Mouse (Mus musculus) ES-Bruce4 (cell line): ENCODE data around the gene Krtap4-2.

Experiments
- CTCF ChIP-seq: IDR thresholded peaks from one replicate; pipeline ENCODE4 v1.8.1; 2011; ENCODE audit warnings: low read depth, low read length
- EP300 ChIP-seq: IDR thresholded peaks from 2 replicates; pipeline ENCODE4 v1.6.1; 2011; ENCODE audit warnings: low read depth, low read length; ENCODE audit not compliant: insufficient read depth
- POLR2A ChIP-seq: IDR thresholded peaks from one replicate; pipeline ENCODE4 v1.8.1; 2011; ENCODE audit warnings: low read length; ENCODE audit not compliant: insufficient read depth

GRCm38 (mm10) chr11:99633293-99633692 is 1.6 kb downstream of the Krtap4-2 start:
- TF ChIP-seq CTCF (no peak), POLR2A (no peak), EP300 (no peak)
